18 mouse cellular contexts compared by ENCODE assay signal in the genomic region with DNA sequence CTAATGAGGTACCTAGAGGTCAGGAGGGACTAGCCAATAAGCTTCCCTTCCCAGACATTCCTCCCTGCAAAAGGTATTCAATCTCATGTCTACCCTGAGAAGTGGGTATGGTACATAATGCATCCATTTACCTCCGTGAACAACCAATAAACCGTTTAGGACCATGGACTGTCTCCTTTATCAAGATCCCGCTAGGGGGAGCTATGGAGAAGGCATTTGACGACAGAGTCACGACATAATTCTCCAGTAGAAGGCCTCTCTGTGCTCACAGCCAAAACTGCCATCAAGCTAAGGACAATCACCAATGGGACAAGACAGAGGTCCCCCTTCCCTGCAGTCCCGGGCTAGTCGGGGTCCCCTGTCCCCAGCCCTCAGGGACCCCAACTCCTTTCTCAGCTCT.
DNase-seq lines count a peak whose midpoint lies in the region; ATAC-seq lines count a peak whose summit lies in the region.
"Had no signal": no experiment of that assay in that cellular context is flagged by ENCODE, and none has a peak within 500 bp of the region (broad histone marks: within the 10 kb centered on the region; RNA-seq: fewer than 3 reads in every experiment).

No protein-coding gene starts in this region.

- H3K9ac ChIP-seq in hindbrain, embryonic 11.5 days (ENCODE audit: low read depth, low read length): no peak overlapping the region
- no peak overlapping the region for H3K9ac ChIP-seq in hindbrain, embryonic 13.5 days
- H3K9ac ChIP-seq in hindbrain, embryonic 16.5 days (ENCODE audit: low read depth, low read length): no peak overlapping the region
- H3K9ac ChIP-seq: forebrain, embryonic 15.5 days; hindbrain, embryonic 12.5 days; liver, embryonic 15.5 days had no signal

- DNase-seq in hindbrain, embryonic 11.5 days (ENCODE audit: low spot score): peak; percentile 14
- peak; percentile 7 for DNase-seq in retina, postnatal 1 day
- DNase-seq in retina, embryonic 14.5 days (ENCODE audit: low spot score): no peak
- peak; percentile 9 for DNase-seq in testis, postnatal 14 days (ENCODE audit: low spot score)
- DNase-seq in gastrocnemius, postnatal 14 days: no peak
- DNase-seq: cerebellum, postnatal 36 days; gastrocnemius, postnatal 36 days; kidney, adult 8-10 months; right cerebral cortex, postnatal 25 days had no signal

- no peak overlapping the region for H3K4me2 ChIP-seq in hindbrain, embryonic 11.5 days (replicated peaks; ENCODE audit: low read depth, low read length)
- no peak overlapping the region for H3K4me2 ChIP-seq in hindbrain, embryonic 13.5 days
- H3K4me2 ChIP-seq in hindbrain, embryonic 16.5 days (ENCODE audit: low read length): no peak overlapping the region
- H3K4me2 ChIP-seq: forebrain, embryonic 15.5 days; hindbrain, embryonic 12.5 days; liver, embryonic 15.5 days; midbrain, embryonic 11.5 days had no signal

- no peaks in the 10 kb centered on the region for H3K36me3 ChIP-seq in hindbrain, embryonic 11.5 days (ENCODE audit: control insufficient read depth, insufficient read depth, low read length)
- H3K36me3 ChIP-seq in hindbrain, embryonic 13.5 days: no peaks in the 10 kb centered on the region
- H3K36me3 ChIP-seq in hindbrain, embryonic 16.5 days (ENCODE audit: control insufficient read depth, insufficient read depth, low read length): no peaks in the 10 kb centered on the region
- H3K36me3 ChIP-seq: forebrain, embryonic 15.5 days; hindbrain, embryonic 12.5 days; liver, embryonic 15.5 days had no signal

- intact Hi-C loops in gastrocnemius, postnatal 14 days (cut with DNase I; ENCODE audit: low total_unique reads): no loop called here

- no peak overlapping the region for H3K27ac ChIP-seq in hindbrain, embryonic 11.5 days (ENCODE audit: low read depth, low read length)
- H3K27ac ChIP-seq in hindbrain, embryonic 13.5 days: no peak overlapping the region
- no peak overlapping the region for H3K27ac ChIP-seq in hindbrain, embryonic 16.5 days (ENCODE audit: low read depth, low read length)
- H3K27ac ChIP-seq: forebrain, embryonic 15.5 days; hindbrain, embryonic 12.5 days; liver, embryonic 15.5 days had no signal

- no peaks in the 10 kb centered on the region for H3K4me1 ChIP-seq in hindbrain, embryonic 11.5 days (replicated peaks; ENCODE audit: control insufficient read depth, insufficient read depth, low read length)
- no peaks in the 10 kb centered on the region for H3K4me1 ChIP-seq in hindbrain, embryonic 13.5 days (replicated peaks)
- no peaks in the 10 kb centered on the region for H3K4me1 ChIP-seq in hindbrain, embryonic 16.5 days (ENCODE audit: control insufficient read depth, insufficient read depth, low read depth, low read length)
- H3K4me1 ChIP-seq: forebrain, embryonic 15.5 days; hindbrain, embryonic 12.5 days; liver, embryonic 15.5 days had no signal

- no peak for ATAC-seq in hindbrain, embryonic 11.5 days (ENCODE audit: low FRiP score)
- ATAC-seq in hindbrain, embryonic 13.5 days (ENCODE audit: low FRiP score): no peak
- ATAC-seq in common myeloid progenitor, adult 5-6 weeks (replicated peaks; ENCODE audit: low read depth, poor library complexity, severe bottlenecking): peak; percentile 56; the same call in 1 of the 2 replicates
- no peak for ATAC-seq in hindbrain, embryonic 16.5 days
- ATAC-seq: CD4-positive, CD25-positive, alpha-beta regulatory T cell, adult 4 months; forebrain, embryonic 15.5 days had no signal

- no peaks in the 10 kb centered on the region for H3K9me3 ChIP-seq in hindbrain, embryonic 11.5 days (ENCODE audit: control insufficient read depth, low read length)
- H3K9me3 ChIP-seq in hindbrain, embryonic 13.5 days: no peaks in the 10 kb centered on the region
- H3K9me3 ChIP-seq in hindbrain, embryonic 16.5 days (ENCODE audit: control insufficient read depth, low read length): no peaks in the 10 kb centered on the region
- H3K9me3 ChIP-seq: forebrain, embryonic 15.5 days had no signal

- no peaks in the 10 kb centered on the region for H3K27me3 ChIP-seq in hindbrain, embryonic 11.5 days (ENCODE audit: control insufficient read depth, insufficient read depth, low read length)
- H3K27me3 ChIP-seq in hindbrain, embryonic 13.5 days: no peaks in the 10 kb centered on the region
- no peaks in the 10 kb centered on the region for H3K27me3 ChIP-seq in hindbrain, embryonic 16.5 days (replicated peaks; ENCODE audit: control insufficient read depth, insufficient read depth, low read length)
- H3K27me3 ChIP-seq: forebrain, embryonic 15.5 days; hindbrain, embryonic 12.5 days; liver, embryonic 15.5 days had no signal

- H3K4me3 ChIP-seq in hindbrain, embryonic 11.5 days (ENCODE audit: low read depth, low read length): no peak overlapping the region
- no peak overlapping the region for H3K4me3 ChIP-seq in hindbrain, embryonic 13.5 days
- H3K4me3 ChIP-seq in hindbrain, embryonic 16.5 days (ENCODE audit: low read length): no peak overlapping the region
- H3K4me3 ChIP-seq: forebrain, embryonic 15.5 days; hindbrain, embryonic 12.5 days; liver, embryonic 15.5 days; myocyte had no signal

- WGBS in hindbrain, embryonic 11.5 days: 59% methylated on average over 6 of the region's 7 CpGs
- 54% methylated on average over 7 of the region's 7 CpGs for WGBS in hindbrain, embryonic 13.5 days
- WGBS in hindbrain, embryonic 16.5 days: 65% methylated on average over 7 of the region's 7 CpGs

Comparison
In these comparisons a context has a peak if more than half of its experiments do, and no peak if none do; other contexts are left out.
1. DNase-seq: peak in hindbrain, embryonic 11.5 days (single experiment), retina, postnatal 1 day (single experiment) and testis, postnatal 14 days (single experiment); none in retina, embryonic 14.5 days (single experiment) and gastrocnemius, postnatal 14 days (single experiment).